Mouse (Mus musculus): ENCODE measurements around the gene Arhgap44. TPM values are rescaled to one million over a fixed set of nuclear protein-coding genes. Genes with fewer than 3 reads are reported as not detected.
A peak's percentile ranks its signal among the peaks of the same experiment; 100 is the strongest.

Gene Arhgap44
- polyA plus RNA-seq, 1 experiment: 1.1 TPM

DNA sequence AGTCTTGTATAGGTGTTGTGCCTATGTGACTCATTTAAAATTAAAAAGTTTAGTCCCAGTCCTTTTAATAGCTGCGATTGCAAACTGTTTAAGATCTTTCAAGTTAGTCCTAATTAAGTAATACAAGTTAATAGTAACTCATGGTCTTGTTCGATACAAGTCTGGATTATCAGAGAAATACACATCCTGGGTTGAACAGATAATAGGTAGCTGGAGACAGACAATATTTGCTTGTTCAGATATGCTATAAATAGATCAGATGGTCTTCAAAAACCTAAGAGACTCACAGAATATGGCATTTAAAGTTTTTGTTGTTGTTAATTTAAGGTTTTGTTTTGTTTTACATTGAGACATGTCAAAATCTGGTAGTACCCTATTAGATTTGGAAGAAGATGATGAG lies 190.3 kb downstream of the Arhgap44 start:
- Histone ChIP-seq H3K27me3 (ENCODE audit: control insufficient read depth, insufficient read depth, low read length) (no peaks in the 10 kb centered on the region), H3K36me3 (ENCODE audit: control insufficient read depth, insufficient read depth, low read length) (no peaks in the 10 kb centered on the region), H3K4me3 (ENCODE audit: low read depth, low read length) (no peak overlapping the region), H3K27ac (ENCODE audit: insufficient read depth, low read depth, low read length) (no peak overlapping the region), H3K4me1 (ENCODE audit: control insufficient read depth, insufficient read depth, insufficient read length, low read length) (no peaks in the 10 kb centered on the region)
- TF ChIP-seq CTCF (IDR thresholded peaks at IDR 0.05; ENCODE audit: extremely low read depth, insufficient read length, insufficient replicate concordance, low read depth, low read length): no peak
- no peak for TF ChIP-seq POLR2A (IDR thresholded peaks at IDR 0.05; ENCODE audit: low read depth, low read length)
- 68% methylated on average over 2 of the region's 2 CpGs for WGBS

GRCm38 (mm10) chr11:64971471-64971988 lies 191.2 kb downstream of the Arhgap44 start:
- Histone ChIP-seq H3K4me3 (ENCODE audit: low read depth, low read length) (no peak overlapping the region), H3K27ac (ENCODE audit: insufficient read depth, low read depth, low read length) (no peak overlapping the region), H3K4me1 (ENCODE audit: control insufficient read depth, insufficient read depth, insufficient read length, low read length) (no peaks in the 10 kb centered on the region), H3K27me3 (ENCODE audit: control insufficient read depth, insufficient read depth, low read length) (no peaks in the 10 kb centered on the region), H3K36me3 (ENCODE audit: control insufficient read depth, insufficient read depth, low read length) (no peaks in the 10 kb centered on the region)
- whole genome bisulfite sequencing: 73% methylated on average over 3 of the region's 3 CpGs
- no peak for TF ChIP-seq CTCF (IDR thresholded peaks at IDR 0.05; ENCODE audit: extremely low read depth, insufficient read length, insufficient replicate concordance, low read depth, low read length)

DNA sequence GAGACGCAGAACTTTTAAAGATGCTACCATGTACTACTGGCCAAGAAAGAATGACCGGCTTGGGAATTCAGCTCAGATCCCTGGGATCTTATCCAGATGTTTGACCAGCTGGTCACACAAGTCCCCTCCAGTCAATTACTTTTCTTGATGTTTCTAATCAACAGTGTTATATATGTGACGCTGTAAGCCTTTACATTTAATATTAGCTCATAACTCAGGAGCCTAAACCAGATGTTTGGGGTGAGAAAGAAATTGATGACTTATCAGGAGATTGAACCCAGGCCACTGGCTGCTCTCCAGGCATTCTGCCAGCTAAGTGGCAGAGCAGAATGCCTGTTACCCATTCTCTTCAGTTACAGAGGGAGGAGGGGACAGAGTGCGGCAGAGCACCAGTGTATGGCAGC lies 193.8 kb downstream of the Arhgap44 start:
- whole genome bisulfite sequencing: 51% methylated on average over 4 of the region's 4 CpGs
- Histone ChIP-seq H3K4me3 (ENCODE audit: low read depth, low read length) (no peak overlapping the region), H3K36me3 (ENCODE audit: control insufficient read depth, insufficient read depth, low read length) (no peaks in the 10 kb centered on the region), H3K4me1 (ENCODE audit: control insufficient read depth, insufficient read depth, insufficient read length, low read length) (no peaks in the 10 kb centered on the region), H3K27me3 (ENCODE audit: control insufficient read depth, insufficient read depth, low read length) (no peaks in the 10 kb centered on the region), H3K27ac (ENCODE audit: insufficient read depth, low read depth, low read length) (no peak overlapping the region)
- TF ChIP-seq CTCF (IDR thresholded peaks at IDR 0.05; ENCODE audit: extremely low read depth, insufficient read length, insufficient replicate concordance, low read depth, low read length): no peak
- TF ChIP-seq POLR2A (IDR thresholded peaks at IDR 0.05; ENCODE audit: low read depth, low read length): no peak

DNA sequence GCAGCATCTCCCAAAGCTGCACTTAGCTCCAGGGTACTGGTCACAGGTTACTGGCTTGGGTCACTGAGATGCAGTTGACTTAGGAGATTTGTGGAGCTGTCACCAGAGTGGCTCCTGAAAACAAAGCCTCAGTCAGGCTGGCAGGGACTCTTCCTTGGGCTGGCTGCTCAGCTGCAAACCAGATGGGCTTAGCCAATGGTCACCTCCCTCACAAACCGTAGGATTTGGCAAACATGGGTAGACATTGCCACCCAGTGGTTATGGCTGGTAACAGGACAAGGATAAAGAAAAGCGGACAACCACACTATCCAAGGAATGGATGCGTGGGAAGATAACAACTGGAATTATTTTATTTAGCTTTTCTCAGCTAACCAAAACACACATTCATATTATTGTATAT lies 194.3 kb downstream of the Arhgap44 start:
- WGBS: 11% methylated on average over 3 of the region's 3 CpGs
- Histone ChIP-seq H3K36me3 (ENCODE audit: control insufficient read depth, insufficient read depth, low read length) (no peaks in the 10 kb centered on the region), H3K4me1 (ENCODE audit: control insufficient read depth, insufficient read depth, insufficient read length, low read length) (no peaks in the 10 kb centered on the region), H3K27ac (ENCODE audit: insufficient read depth, low read depth, low read length) (no peak overlapping the region), H3K27me3 (ENCODE audit: control insufficient read depth, insufficient read depth, low read length) (no peaks in the 10 kb centered on the region), H3K4me3 (ENCODE audit: low read depth, low read length) (no peak overlapping the region)
- no peak for TF ChIP-seq POLR2A (IDR thresholded peaks at IDR 0.05; ENCODE audit: low read depth, low read length)
- peak; percentile 46; the same call in 1 of the 2 replicates for TF ChIP-seq CTCF (IDR thresholded peaks at IDR 0.05; ENCODE audit: extremely low read depth, insufficient read length, insufficient replicate concordance, low read depth, low read length)

- Histone ChIP-seq H3K4me1 (ENCODE audit: control insufficient read depth, insufficient read depth, insufficient read length, low read length) (no peaks in the 10 kb centered on the region), H3K27me3 (ENCODE audit: control insufficient read depth, insufficient read depth, low read length) (no peaks in the 10 kb centered on the region), H3K36me3 (ENCODE audit: control insufficient read depth, insufficient read depth, low read length) (no peaks in the 10 kb centered on the region), H3K27ac (ENCODE audit: insufficient read depth, low read depth, low read length) (no peak overlapping the region), H3K4me3 (ENCODE audit: low read depth, low read length) (no peak overlapping the region)
- 89% methylated on average over 2 of the region's 2 CpGs for WGBS
- TF ChIP-seq CTCF (IDR thresholded peaks at IDR 0.05; ENCODE audit: extremely low read depth, insufficient read length, insufficient replicate concordance, low read depth, low read length) (no peak), POLR2A (IDR thresholded peaks at IDR 0.05; ENCODE audit: low read depth, low read length) (no peak)
Observed at GRCm38 (mm10) chr11:64962629-64963028, 200.1 kb downstream of the Arhgap44 start.

DNA sequence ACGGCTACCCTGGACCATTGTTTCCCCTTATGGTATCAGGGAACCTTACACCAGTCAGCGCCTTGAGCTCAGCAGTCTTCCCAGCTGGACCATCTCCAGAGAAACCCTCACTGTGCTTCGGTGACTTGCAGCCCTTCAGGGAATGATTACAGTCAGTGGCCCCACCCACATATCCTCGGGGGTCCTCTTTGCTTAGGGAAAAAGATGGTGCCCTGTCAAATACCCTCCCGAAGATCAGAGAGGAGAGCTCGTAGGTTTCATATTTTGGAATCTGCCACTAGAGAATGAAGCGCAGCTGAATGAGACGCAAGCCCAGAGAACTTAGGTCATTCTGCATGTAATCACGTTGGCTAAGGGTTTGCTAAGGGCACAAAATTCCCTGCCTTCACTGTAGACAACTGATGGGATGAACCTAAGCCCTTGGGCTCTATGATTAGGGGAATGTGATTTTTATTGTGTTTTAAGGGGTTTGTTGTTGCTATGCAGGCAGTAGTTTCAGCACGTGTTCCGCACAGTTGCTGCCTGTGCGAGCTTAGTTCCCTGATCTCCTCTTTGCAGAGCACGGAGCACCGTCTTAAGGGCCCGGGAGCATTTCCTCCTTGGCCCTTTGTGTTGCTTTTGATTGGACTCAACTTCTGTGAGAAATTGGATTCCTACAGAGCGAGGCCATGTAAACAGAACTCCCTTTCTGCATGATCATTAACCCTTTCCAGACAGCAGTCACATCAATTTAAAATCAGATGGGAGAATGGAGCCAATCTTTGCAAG lies 205.6 kb downstream of the Arhgap44 start:
- no peak for TF ChIP-seq POLR2A (IDR thresholded peaks at IDR 0.05; ENCODE audit: low read depth, low read length)
- TF ChIP-seq CTCF (IDR thresholded peaks at IDR 0.05; ENCODE audit: extremely low read depth, insufficient read length, insufficient replicate concordance, low read depth, low read length): no peak
- H3K36me3 ChIP-seq (ENCODE audit: control insufficient read depth, insufficient read depth, low read length): no peaks in the 10 kb centered on the region
- H3K4me1 ChIP-seq (ENCODE audit: control insufficient read depth, insufficient read depth, insufficient read length, low read length): no peaks in the 10 kb centered on the region
- H3K27me3 ChIP-seq (ENCODE audit: control insufficient read depth, insufficient read depth, low read length): no peaks in the 10 kb centered on the region
- H3K4me3 ChIP-seq (ENCODE audit: low read depth, low read length): no peak overlapping the region
- H3K27ac ChIP-seq (ENCODE audit: insufficient read depth, low read depth, low read length): no peak overlapping the region
- 13% methylated on average over 16 of the region's 16 CpGs for WGBS

Other genes with a start within 250 kb of the Arhgap44 start
- 7.4 and 9.4 TPM in 2 replicates for gene Elac2, start 183.9 kb downstream of the Arhgap44 start, polyA plus RNA-seq (2012; rRNA removed)
- gene 1700086D15Rik, start 3.1 kb downstream of the Arhgap44 start, polyA plus RNA-seq (2012; rRNA removed): not detected in 2 replicates
- gene Myocd, start 107.0 kb upstream of the Arhgap44 start, polyA plus RNA-seq (2012; rRNA removed): 3.9 and 4.1 TPM in 2 replicates